Mouse (Mus musculus) olfactory bulb, adult 2 months (tissue): ENCODE data around the gene Padi1. TPM values are rescaled to one million over a fixed set of nuclear protein-coding genes. Genes with fewer than 3 reads are reported as not detected.

Experiments used
- H3K27ac ChIP-seq: fragments of 200-500 bp; 2 replicates; pipeline ENCODE4 v1.5.1; 2012; ENCODE audit warnings: low read depth, low read length; ENCODE audit not compliant: insufficient read depth
- H3K4me1 ChIP-seq: fragments of 200-500 bp; 2 replicates; pipeline ENCODE4 v1.6.1; 2012; ENCODE audit warnings: low read length; ENCODE audit not compliant: control insufficient read depth, insufficient read depth
- H3K4me3 ChIP-seq: fragments of 200-500 bp; 2 replicates; pipeline ENCODE4 v1.5.1; 2012; ENCODE audit warnings: mild to moderate bottlenecking, low read depth, low read length, moderate library complexity; ENCODE audit not compliant: insufficient read depth
- CTCF ChIP-seq: fragments of 200-500 bp; IDR thresholded peaks from 2 replicates; pipeline ENCODE4 v1.5.1; 2012; ENCODE audit warnings: low read depth, mild to moderate bottlenecking, low read length, moderate library complexity; ENCODE audit not compliant: insufficient read depth
- POLR2A ChIP-seq: fragments of 200-500 bp; IDR thresholded peaks from 2 replicates; pipeline ENCODE4 v1.6.1; 2012; ENCODE audit warnings: mild to moderate bottlenecking, low read depth, low read length, moderate library complexity; ENCODE audit not compliant: insufficient read depth
- WGBS: fragments of 180-500 bp; shearing (Covaris S2); methylation state at CpG from one replicate; pipeline ENCODE4 v1.1.7; 2018; 5-methylcytosine and 5-hydroxymethylcytosine counted together
- polyA plus RNA-seq: library from polyadenylated mRNA; stranded (reverse); fragments of >200 nt; gene quantifications from 2 replicates; pipeline ENCODE4 v1.2.4, GENCODE M21; 2012; ENCODE audit warnings: low replicate concordance; ENCODE audit not compliant: missing spikeins, insufficient read depth, insufficient read length

Padi1 gene
- polyA plus RNA-seq, 1 experiment: not detected

DNA sequence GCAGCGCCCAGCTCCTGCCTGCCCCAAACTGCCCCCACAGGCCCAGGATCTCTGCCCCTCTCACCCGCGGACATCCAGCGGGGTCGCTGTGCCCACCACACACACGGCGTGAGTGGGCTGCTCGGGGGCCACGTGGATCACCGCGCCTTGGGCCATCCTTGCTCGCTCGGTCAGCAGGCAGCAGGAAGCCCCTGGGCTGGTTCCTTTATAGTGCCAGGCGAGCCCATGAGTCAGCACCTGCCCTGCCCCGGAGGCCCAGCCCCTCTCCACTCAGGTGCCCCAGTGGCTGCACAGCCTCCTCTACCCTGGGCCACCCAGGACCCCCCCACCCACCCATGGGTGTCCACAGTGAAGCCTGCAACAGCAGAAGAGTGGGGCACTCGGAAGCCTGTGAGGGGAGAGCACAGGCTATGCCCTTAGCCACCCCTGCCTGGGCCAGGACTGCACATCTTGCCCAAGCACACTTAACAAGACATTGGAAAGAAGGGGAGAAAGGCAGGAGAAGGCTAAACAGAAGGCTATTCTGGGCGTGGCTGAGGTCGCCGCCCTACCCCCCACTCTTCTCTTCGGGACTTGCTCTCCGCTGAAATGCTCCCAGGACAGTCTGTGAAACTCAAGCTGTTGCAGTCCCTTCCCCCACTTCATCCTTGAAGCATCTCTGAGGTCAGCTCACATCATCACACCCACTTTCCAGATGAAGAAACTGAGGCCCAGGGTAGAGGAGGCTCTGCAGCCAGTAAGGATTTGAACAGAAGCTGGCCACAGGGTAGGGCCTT, 71.4 kb downstream of the Padi1 start, which contains the start of gene Padi4:
Gene Padi4 (minus strand): TSS at position 212 of the 776 bp plus-strand sequence.
- H3K27ac ChIP-seq: no peak within 1 kb of the TSS
- TF ChIP-seq POLR2A: no peak
- TF ChIP-seq CTCF: no peak
- H3K4me3 ChIP-seq: no peak within 1 kb of the TSS
- H3K4me1 ChIP-seq: peaks cover 7% of the 10 kb centered on the region
- WGBS: 91% methylated on average over 21 of the region's 21 CpGs

DNA sequence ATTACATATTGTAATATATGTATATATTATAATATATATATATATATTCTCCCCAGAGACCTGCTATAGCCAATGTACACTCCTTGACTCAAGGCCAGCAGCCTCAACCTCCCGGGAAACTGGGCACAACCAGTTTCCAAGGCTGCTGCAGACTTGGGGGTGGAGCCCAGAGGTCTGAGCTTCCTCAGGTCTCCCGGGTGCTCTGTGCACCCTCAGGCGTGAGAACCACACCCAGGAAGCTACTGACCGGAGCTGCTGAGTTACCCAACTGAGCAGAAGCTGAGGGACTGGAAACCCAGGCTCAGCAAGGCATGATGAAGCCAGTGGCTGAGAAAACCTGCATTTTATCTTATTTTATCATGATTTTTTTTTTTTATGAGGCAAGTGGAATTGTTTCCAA, 74.5 kb downstream of the Padi1 start:
- TF ChIP-seq CTCF: no peak
- TF ChIP-seq POLR2A: no peak
- 64% methylated on average over 4 of the region's 4 CpGs for whole genome bisulfite sequencing
- no peak overlapping the region for H3K4me3 ChIP-seq

GRCm38 (mm10) chr4:140770433-140770832, 75.1 kb downstream of the Padi1 start:
- no peak overlapping the region for H3K27ac ChIP-seq
- H3K4me1 ChIP-seq: no peaks in the 10 kb centered on the region; the same call in 1 of the 2 replicates
- WGBS: 16% methylated on average over 13 of the region's 13 CpGs
- TF ChIP-seq CTCF: no peak
- TF ChIP-seq POLR2A: no peak
- no peak overlapping the region for H3K4me3 ChIP-seq

More for the DNA sequence above, 74.5 kb downstream of the Padi1 start:
- no peak overlapping the region for H3K27ac ChIP-seq
- H3K4me1 ChIP-seq: no peaks in the 10 kb centered on the region; the same call in 1 of the 2 replicates

DNA sequence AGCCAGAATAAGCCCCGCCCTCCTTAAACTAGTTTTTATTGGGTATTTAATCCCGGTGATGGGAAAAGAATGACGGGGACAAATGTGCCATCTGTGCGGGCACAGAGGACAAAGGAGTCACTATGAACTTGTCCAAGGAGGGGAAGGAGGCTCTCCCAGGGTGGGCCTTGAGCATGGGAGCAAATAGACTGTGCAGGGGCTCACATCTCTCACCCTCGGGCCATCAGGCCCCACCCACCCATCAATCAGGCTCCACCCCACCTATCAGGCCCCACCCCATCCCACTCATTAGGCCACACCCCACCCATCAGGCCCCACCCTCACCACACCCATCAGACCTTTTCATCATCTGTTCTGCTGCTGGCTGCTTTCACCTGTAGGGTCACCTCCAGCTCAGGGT, 76.6 kb downstream of the Padi1 start:
- Histone ChIP-seq H3K27ac (no peak overlapping the region), H3K4me3 (no peak overlapping the region), H3K4me1 (no peaks in the 10 kb centered on the region)
- WGBS: 76% methylated on average over 5 of the region's 5 CpGs
- TF ChIP-seq CTCF: no peak
- no peak for TF ChIP-seq POLR2A

GRCm38 (mm10) chr4:140765936-140766335, 79.6 kb downstream of the Padi1 start:
- no peak overlapping the region for H3K4me3 ChIP-seq
- TF ChIP-seq CTCF: no peak
- TF ChIP-seq POLR2A: no peak
- H3K4me1 ChIP-seq: no peaks in the 10 kb centered on the region
- no peak overlapping the region for H3K27ac ChIP-seq
- 89% methylated on average over 3 of the region's 3 CpGs for WGBS

DNA sequence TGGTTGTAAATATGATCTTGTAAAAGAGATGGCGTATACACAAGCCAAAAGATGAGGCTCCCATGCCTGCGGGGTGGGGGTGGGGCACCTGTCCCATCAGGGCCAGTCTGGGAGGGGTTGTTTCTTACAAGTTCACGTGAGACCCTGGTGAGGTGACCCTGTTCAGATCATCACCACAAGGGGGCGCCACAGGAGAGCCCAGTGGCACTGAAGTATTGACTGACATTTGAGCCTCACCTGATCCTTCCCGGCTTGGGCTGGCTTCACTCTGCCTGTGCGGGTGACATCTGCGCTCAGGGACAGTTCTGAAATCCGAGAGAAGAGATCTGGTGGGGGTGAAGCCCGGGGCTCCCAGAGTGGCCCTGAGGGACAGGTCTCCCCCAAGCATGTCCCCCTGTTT, 82.4 kb downstream of the Padi1 start:
- Histone ChIP-seq H3K4me1 (no peaks in the 10 kb centered on the region), H3K27ac (no peak overlapping the region), H3K4me3 (no peak overlapping the region)
- TF ChIP-seq CTCF (no peak), POLR2A (no peak)
- 31% methylated on average over 9 of the region's 9 CpGs for WGBS

Other genes with a start within 250 kb of the Padi1 start
- not detected in 2 replicates for gene Arhgef10l, start 179.8 kb downstream of the Padi1 start, polyA plus RNA-seq
- not detected in 2 replicates for gene Rcc2, start 145.2 kb downstream of the Padi1 start, polyA plus RNA-seq
- gene Padi6, start 103.1 kb downstream of the Padi1 start, polyA plus RNA-seq: not detected in 2 replicates
- gene Padi4, start 71.5 kb downstream of the Padi1 start, polyA plus RNA-seq: not detected in 2 replicates
- gene Padi3, start 35.1 kb downstream of the Padi1 start, polyA plus RNA-seq: not detected in 2 replicates
- not detected in 2 replicates for gene Padi2, start 60.6 kb upstream of the Padi1 start, polyA plus RNA-seq
- not detected in 2 replicates for gene Sdhb, start 115.4 kb upstream of the Padi1 start, polyA plus RNA-seq
- gene Atp13a2, start 141.1 kb upstream of the Padi1 start, polyA plus RNA-seq: not detected in 2 replicates
- not detected in 2 replicates for gene Mfap2, start 164.6 kb upstream of the Padi1 start, polyA plus RNA-seq
- gene Crocc, start 214.8 kb upstream of the Padi1 start, polyA plus RNA-seq: not detected in 2 replicates
- gene Necap2, start 232.6 kb upstream of the Padi1 start, polyA plus RNA-seq: not detected in 2 replicates
- gene Spata21, start 242.6 kb upstream of the Padi1 start, polyA plus RNA-seq: not detected in 2 replicates